Mouse (Mus musculus) bone marrow, adult 2 months (tissue): ENCODE data around the gene Tax1bp3. TPM values are rescaled to one million over a fixed set of nuclear protein-coding genes. Genes with fewer than 3 reads are reported as not detected.

Experiments
- H3K27ac ChIP-seq: fragments of 200-500 bp; 2 replicates; pipeline ENCODE4 v1.5.1; 2012; ENCODE audit warnings: low read depth, mild to moderate bottlenecking, control low read depth, inconsistent platforms, low read length; ENCODE audit not compliant: control insufficient read depth, poor library complexity, insufficient read depth
- H3K4me1 ChIP-seq: fragments of 200-500 bp; 2 replicates; pipeline ENCODE4 v1.6.1; 2011; ENCODE audit warnings: low read length; ENCODE audit not compliant: control insufficient read depth, insufficient read depth
- H3K4me3 ChIP-seq: fragments of 200-500 bp; replicated peaks from 2 replicates; pipeline ENCODE3; 2011; ENCODE audit warnings: mild to moderate bottlenecking, low read depth, low read length, control low read depth; ENCODE audit not compliant: control insufficient read depth
- CTCF ChIP-seq: fragments of 200-500 bp; IDR thresholded peaks from 2 replicates; pipeline ENCODE4 v1.5.1; 2011; ENCODE audit warnings: low read length, control low read depth; ENCODE audit not compliant: control insufficient read depth, insufficient read depth
- POLR2A ChIP-seq: fragments of 200-500 bp; IDR thresholded peaks from 2 replicates; pipeline ENCODE4 v1.6.1; 2011; ENCODE audit warnings: low read depth, mild to moderate bottlenecking, control low read depth, low read length, borderline replicate concordance; ENCODE audit not compliant: control insufficient read depth
- WGBS: fragments of 180-500 bp; shearing (Covaris S2); methylation state at CpG from one replicate; pipeline ENCODE4 v1.1.7; 2018; 5-methylcytosine and 5-hydroxymethylcytosine counted together
- polyA plus RNA-seq: library from polyadenylated mRNA; stranded (reverse); fragments of >200 nt; gene quantifications from 2 replicates; pipeline ENCODE4 v1.2.4, GENCODE M21; 2011; ENCODE audit warnings: low replicate concordance; ENCODE audit not compliant: missing spikeins, insufficient read depth, insufficient read length

Gene Tax1bp3
- polyA plus RNA-seq, 1 experiment: 9.9 TPM

- TF ChIP-seq CTCF (no peak), POLR2A (no peak)
- Histone ChIP-seq H3K4me3 (no peak overlapping the region), H3K4me1 (peaks cover 3% of the 10 kb centered on the region), H3K27ac (0 out of 2 replicates have a peak overlapping the region, but pooled peaks have one; percentile 1)
- WGBS: 54% methylated on average over 10 of the region's 10 CpGs
Observed at GRCm38 (mm10) chr11:73185872-73186615, 9.2 kb downstream of the Tax1bp3 start.

GRCm38 (mm10) chr11:73187231-73187630 lies 10.3 kb downstream of the Tax1bp3 start:
- TF ChIP-seq CTCF (no peak), POLR2A (no peak)
- 84% methylated on average over 6 of the region's 6 CpGs for WGBS
- H3K4me3 ChIP-seq: no peak overlapping the region
- H3K4me1 ChIP-seq: peaks cover 3% of the 10 kb centered on the region
- no peak overlapping the region for H3K27ac ChIP-seq

DNA sequence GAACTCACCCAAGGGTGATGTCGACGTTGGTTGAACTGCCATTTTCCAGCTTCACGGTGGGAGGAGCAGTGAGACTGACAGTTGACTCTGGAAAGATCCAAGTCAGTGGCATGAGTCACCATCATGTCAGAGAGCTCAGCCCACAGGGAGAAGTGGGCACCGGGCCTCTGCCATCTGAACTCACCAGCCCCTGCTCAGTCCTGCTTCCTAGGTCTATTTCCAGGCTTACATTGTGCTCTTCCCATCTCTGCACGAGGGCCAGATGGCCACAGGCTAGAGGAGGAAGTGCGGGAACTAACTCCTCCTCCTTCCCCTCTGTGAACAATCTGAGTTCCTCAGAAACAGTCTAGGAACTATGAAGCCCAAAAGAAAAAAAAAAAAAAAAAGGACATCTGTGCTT lies 16.2 kb downstream of the Tax1bp3 start:
- Histone ChIP-seq H3K27ac (no peak overlapping the region), H3K4me1 (no peaks in the 10 kb centered on the region; the same call in 1 of the 2 replicates), H3K4me3 (no peak overlapping the region)
- WGBS: 36% methylated on average over 6 of the region's 6 CpGs
- TF ChIP-seq CTCF (no peak), POLR2A (no peak)

- no peak for TF ChIP-seq POLR2A
- no peak for TF ChIP-seq CTCF
- Histone ChIP-seq H3K27ac (no peak overlapping the region), H3K4me1 (no peaks in the 10 kb centered on the region; the same call in 1 of the 2 replicates), H3K4me3 (no peak overlapping the region)
- 61% methylated on average over 2 of the region's 2 CpGs for WGBS
Observed at GRCm38 (mm10) chr11:73194444-73194843, 17.6 kb downstream of the Tax1bp3 start.

DNA sequence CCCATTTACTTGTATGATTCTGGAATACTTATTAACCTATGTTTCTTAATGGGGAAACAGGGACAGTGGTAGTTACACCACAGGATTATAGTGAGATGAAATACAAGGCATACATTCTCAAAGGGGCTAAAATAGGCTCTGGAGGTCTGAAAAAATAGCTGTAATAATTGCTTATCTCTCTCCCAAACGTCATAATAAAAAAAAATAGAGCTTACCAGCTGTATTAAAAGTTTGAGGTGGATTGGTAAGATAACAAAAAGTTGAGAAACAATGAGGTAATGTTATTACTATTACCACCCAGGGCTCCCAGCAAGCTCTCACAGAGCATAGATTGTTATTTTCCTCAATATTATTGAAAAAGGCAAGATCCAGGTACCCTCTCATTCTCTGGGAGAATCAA lies 21.3 kb downstream of the Tax1bp3 start:
- no peak for TF ChIP-seq CTCF
- no peak for TF ChIP-seq POLR2A
- H3K4me3 ChIP-seq: peak overlapping the region; percentile 92
- H3K4me1 ChIP-seq: no peaks in the 10 kb centered on the region
- 5% methylated on average over 1 of the region's 1 CpGs for WGBS
- H3K27ac ChIP-seq: no peak overlapping the region

- peak within 1 kb of the TSS; percentile 51 for H3K27ac ChIP-seq
- H3K4me3 ChIP-seq: peak within 1 kb of the TSS; percentile 92
- no peak for TF ChIP-seq CTCF
- no peak for TF ChIP-seq POLR2A
- no peaks in the 10 kb centered on the region for H3K4me1 ChIP-seq
- under 1% methylated on average over 22 of the region's 22 CpGs for WGBS
Observed at GRCm38 (mm10) chr11:73198603-73199229, 21.8 kb downstream of the Tax1bp3 start, which contains the start of gene Ctns. TSS of gene Ctns (minus strand) at chr11:73199042.

DNA sequence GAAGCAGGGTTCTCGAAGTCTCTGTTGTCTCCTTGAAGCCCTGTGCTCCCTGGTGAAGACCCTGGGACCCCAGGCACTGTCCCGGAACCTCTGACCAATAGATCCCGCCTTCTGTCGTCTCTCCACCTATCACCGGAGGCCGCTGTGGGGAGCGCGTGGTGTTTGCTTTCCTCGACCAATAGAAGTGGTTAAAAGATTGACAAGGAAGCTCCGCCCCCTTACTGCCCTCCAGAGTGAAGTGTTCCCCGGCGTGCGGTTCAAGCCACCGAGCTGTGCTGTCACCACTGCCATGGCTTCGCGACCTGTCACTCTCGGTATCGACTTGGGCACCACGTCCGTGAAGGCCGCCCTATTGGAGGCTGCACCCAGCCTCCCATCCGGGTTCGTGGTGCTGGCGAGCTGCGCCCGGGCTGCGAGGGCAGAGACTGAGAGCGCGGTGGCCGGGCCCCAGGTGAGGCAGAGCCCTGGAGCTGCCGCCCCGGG lies 22.4 kb downstream of the Tax1bp3 start, which contains the start of gene Shpk:
Gene Shpk (plus strand): TSS at position 231 of the 483 bp plus-strand sequence.
- Histone ChIP-seq H3K4me1 (no peaks in the 10 kb centered on the region), H3K27ac (peak within 1 kb of the TSS; percentile 51), H3K4me3 (peak within 1 kb of the TSS; percentile 92)
- no peak for TF ChIP-seq CTCF
- peak; percentile 77; the same call in 1 of the 2 replicates for TF ChIP-seq POLR2A
- WGBS: under 1% methylated on average over 32 of the region's 32 CpGs

DNA sequence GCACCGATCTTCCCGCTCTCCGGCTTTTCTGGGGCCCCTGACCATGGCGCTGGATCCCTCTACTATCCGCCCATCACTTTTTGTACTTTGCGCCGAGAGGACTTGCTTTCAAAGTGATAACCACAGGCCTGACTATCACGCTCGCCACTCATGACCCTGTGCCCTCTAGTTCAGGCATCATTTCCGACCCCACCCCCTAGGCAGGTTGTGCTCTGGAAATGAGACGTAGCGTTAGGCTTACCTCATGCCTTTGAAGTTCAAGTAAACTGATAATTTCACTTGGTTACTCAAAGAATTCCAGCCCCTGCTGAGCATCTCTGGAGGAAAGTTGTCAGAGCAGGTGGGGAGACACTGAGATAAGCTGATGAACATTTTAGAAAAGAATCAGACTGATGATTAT lies 23.0 kb downstream of the Tax1bp3 start:
- H3K4me1 ChIP-seq: no peaks in the 10 kb centered on the region

More for the DNA sequence above, 23.0 kb downstream of the Tax1bp3 start:
- Histone ChIP-seq H3K27ac (no peak overlapping the region), H3K4me3 (peak overlapping the region; percentile 92)
- 1% methylated on average over 12 of the region's 12 CpGs for WGBS
- TF ChIP-seq POLR2A (no peak), CTCF (no peak)
